Mouse (Mus musculus) liver, embryonic 12.5 days (tissue): ENCODE data around the gene Usp7. TPM values are rescaled to one million over a fixed set of nuclear protein-coding genes. Genes with fewer than 3 reads are reported as not detected.
"Not testable (repeated sequence)": the region's sequence is repeated elsewhere in the genome, so short reads cannot be mapped to it uniquely, and the experiment has no call there.

Source experiments
- ATAC-seq: fragments of 200-750 bp; cut with Nextera tagmentation; 2 replicates; pipeline ENCODE4 v1.8.0; 2017; ENCODE audit warnings: moderate number of reproducible peaks, mild to moderate bottlenecking, moderate library complexity
- H3K27ac ChIP-seq: fragments of 300-500 bp; sonication (generic); 2 replicates; pipeline ENCODE4 v1.5.1; 2016; ENCODE audit warnings: mild to moderate bottlenecking
- H3K27me3 ChIP-seq: fragments of 300-500 bp; sonication (generic); replicated peaks from 2 replicates; pipeline ENCODE4 v1.6.1; 2016; ENCODE audit warnings: mild to moderate bottlenecking, moderate library complexity
- H3K36me3 ChIP-seq: fragments of 300-500 bp; sonication (generic); 2 replicates; pipeline ENCODE4 v1.6.1; 2016; ENCODE audit warnings: mild to moderate bottlenecking, moderate library complexity
- H3K4me1 ChIP-seq: fragments of 300-500 bp; sonication (generic); 2 replicates; pipeline ENCODE4 v1.6.1; 2016
- H3K4me2 ChIP-seq: fragments of 300-500 bp; sonication (generic); 2 replicates; pipeline ENCODE4 v1.6.1; 2016; ENCODE audit warnings: mild to moderate bottlenecking, moderate library complexity
- H3K4me3 ChIP-seq: fragments of 300-500 bp; sonication (generic); 2 replicates; pipeline ENCODE4 v1.5.1; 2016; ENCODE audit warnings: mild to moderate bottlenecking, moderate library complexity
- H3K9ac ChIP-seq: fragments of 300-500 bp; sonication (generic); 2 replicates; pipeline ENCODE4 v1.6.1; 2016; ENCODE audit warnings: mild to moderate bottlenecking, moderate library complexity
- H3K9me3 ChIP-seq: fragments of 300-500 bp; sonication (generic); replicated peaks from 2 replicates; pipeline ENCODE4 v1.6.1; 2016; ENCODE audit warnings: mild to moderate bottlenecking, moderate library complexity
- WGBS: fragments of 180-500 bp; shearing (Covaris S2); methylation state at CpG from one replicate; pipeline ENCODE4 v1.1.7; 2016; ENCODE audit not compliant: insufficient replicate concordance; 5-methylcytosine and 5-hydroxymethylcytosine counted together
- polyA plus RNA-seq: library from polyadenylated mRNA; unstranded; fragments of >200 nt; fragmentation: Nextera tagmentation; extraction: Ambion mirVana; gene quantifications from 2 replicates; pipeline ENCODE4 v1.2.1, GENCODE M21; 2016

The Usp7 gene
- polyA plus RNA-seq, 1 experiment from 2014 or later: 32.9 TPM

- peak overlapping the region; percentile 52 for H3K4me2 ChIP-seq
- no peaks in the 10 kb centered on the region for H3K27me3 ChIP-seq
- H3K4me3 ChIP-seq: no peak overlapping the region
- H3K9me3 ChIP-seq: no peaks in the 10 kb centered on the region
- H3K9ac ChIP-seq: peak overlapping the region; percentile 66
- H3K27ac ChIP-seq: peak overlapping the region; percentile 94
- 50% methylated on average over 11 of the region's 11 CpGs for whole genome bisulfite sequencing
- peak; percentile 60 for ATAC-seq
- peaks cover 98% of the 10 kb centered on the region for H3K4me1 ChIP-seq
- H3K36me3 ChIP-seq: no peaks in the 10 kb centered on the region
Measured at GRCm38 (mm10) chr16:8764124-8764907, 27.8 kb downstream of the Usp7 start.

GRCm38 (mm10) chr16:8763028-8763427 lies 29.1 kb downstream of the Usp7 start:
- no peak for ATAC-seq
- no peak overlapping the region for H3K4me3 ChIP-seq
- 0 out of 2 replicates have a peak overlapping the region, but pooled peaks have one; percentile 13 for H3K9ac ChIP-seq
- H3K4me2 ChIP-seq: no peak overlapping the region
- peaks cover 99% of the 10 kb centered on the region for H3K4me1 ChIP-seq
- H3K9me3 ChIP-seq: no peaks in the 10 kb centered on the region
- no peaks in the 10 kb centered on the region for H3K27me3 ChIP-seq
- no peaks in the 10 kb centered on the region for H3K36me3 ChIP-seq
- 71% methylated on average over 6 of the region's 6 CpGs for WGBS
- H3K27ac ChIP-seq: peak overlapping the region; percentile 90

- Histone ChIP-seq H3K9ac (peak overlapping the region; percentile 65), H3K4me3 (no peak overlapping the region), H3K4me2 (peak overlapping the region; percentile 42), H3K27me3 (no peaks in the 10 kb centered on the region), H3K36me3 (no peaks in the 10 kb centered on the region), H3K27ac (peak overlapping the region; percentile 90), H3K4me1 (peaks cover 93% of the 10 kb centered on the region), H3K9me3 (no peaks in the 10 kb centered on the region)
- 70% methylated on average over 2 of the region's 2 CpGs for WGBS
- ATAC-seq: peak; percentile 82
Measured at GRCm38 (mm10) chr16:8761894-8762293, 30.2 kb downstream of the Usp7 start.

GRCm38 (mm10) chr16:8761005-8761404 lies 31.1 kb downstream of the Usp7 start:
- H3K9me3 ChIP-seq: no peaks in the 10 kb centered on the region
- H3K4me3 ChIP-seq: no peak overlapping the region
- no peaks in the 10 kb centered on the region for H3K36me3 ChIP-seq
- peak; percentile 59 for ATAC-seq
- no peaks in the 10 kb centered on the region for H3K27me3 ChIP-seq
- H3K9ac ChIP-seq: peak overlapping the region; percentile 65; the same call in 1 of the 2 replicates
- peaks cover 85% of the 10 kb centered on the region for H3K4me1 ChIP-seq
- peak overlapping the region; percentile 42 for H3K4me2 ChIP-seq
- H3K27ac ChIP-seq: peak overlapping the region; percentile 90
- 64% methylated on average over 7 of the region's 7 CpGs for WGBS

GRCm38 (mm10) chr16:8758979-8759378 lies 33.1 kb downstream of the Usp7 start:
- H3K4me3 ChIP-seq: no peak overlapping the region
- no peaks in the 10 kb centered on the region for H3K36me3 ChIP-seq
- 31% methylated on average over 3 of the region's 3 CpGs for WGBS
- H3K27ac ChIP-seq: peak overlapping the region; percentile 73
- no peaks in the 10 kb centered on the region for H3K27me3 ChIP-seq
- no peaks in the 10 kb centered on the region for H3K9me3 ChIP-seq
- peak; percentile 74 for ATAC-seq
- peak overlapping the region; percentile 35; the same call in 1 of the 2 replicates for H3K9ac ChIP-seq
- no peak overlapping the region for H3K4me2 ChIP-seq
- H3K4me1 ChIP-seq: peaks cover 78% of the 10 kb centered on the region

- peaks cover 78% of the 10 kb centered on the region for H3K4me1 ChIP-seq
Measured at GRCm38 (mm10) chr16:8758193-8758592, 33.9 kb downstream of the Usp7 start.

GRCm38 (mm10) chr16:8757586-8757985 lies 34.5 kb downstream of the Usp7 start:
- H3K4me3 ChIP-seq, ATAC-seq, H3K36me3 ChIP-seq, H3K9me3 ChIP-seq, H3K27ac ChIP-seq, H3K27me3 ChIP-seq, H3K9ac ChIP-seq, H3K4me2 ChIP-seq: not testable (repeated sequence)
- peaks cover 78% of the 10 kb centered on the region for H3K4me1 ChIP-seq
- WGBS: 79% methylated on average over 6 of the region's 6 CpGs

More at GRCm38 (mm10) chr16:8758193-8758592, 33.9 kb downstream of the Usp7 start:
- no peak overlapping the region for H3K9ac ChIP-seq
- no peaks in the 10 kb centered on the region for H3K9me3 ChIP-seq
- no peak overlapping the region for H3K4me2 ChIP-seq
- H3K36me3 ChIP-seq: no peaks in the 10 kb centered on the region
- WGBS: 62% methylated on average over 2 of the region's 2 CpGs
- H3K4me3 ChIP-seq: no peak overlapping the region
- no peaks in the 10 kb centered on the region for H3K27me3 ChIP-seq
- no peak for ATAC-seq
- H3K27ac ChIP-seq: no peak overlapping the region

- WGBS: 23% methylated on average over 2 of the region's 2 CpGs
Measured at GRCm38 (mm10) chr16:8752334-8752733, 39.8 kb downstream of the Usp7 start.

GRCm38 (mm10) chr16:8751555-8752235 lies 40.4 kb downstream of the Usp7 start:
- peak; percentile 91 for ATAC-seq
- Histone ChIP-seq H3K9ac (peak overlapping the region; percentile 45), H3K27ac (peak overlapping the region; percentile 93), H3K4me1 (peaks cover 84% of the 10 kb centered on the region), H3K4me3 (0 out of 2 replicates have a peak overlapping the region, but pooled peaks have one; percentile 18), H3K27me3 (no peaks in the 10 kb centered on the region), H3K36me3 (no peaks in the 10 kb centered on the region), H3K4me2 (peak overlapping the region; percentile 61), H3K9me3 (no peaks in the 10 kb centered on the region)
- WGBS: 36% methylated on average over 5 of the region's 5 CpGs

More at GRCm38 (mm10) chr16:8752334-8752733, 39.8 kb downstream of the Usp7 start:
- Histone ChIP-seq H3K4me2 (peak overlapping the region; percentile 61), H3K36me3 (no peaks in the 10 kb centered on the region), H3K4me1 (peaks cover 82% of the 10 kb centered on the region), H3K27me3 (no peaks in the 10 kb centered on the region), H3K27ac (peak overlapping the region; percentile 93), H3K9me3 (no peaks in the 10 kb centered on the region), H3K4me3 (peak overlapping the region; percentile 18; the same call in 1 of the 2 replicates), H3K9ac (peak overlapping the region; percentile 45)
- ATAC-seq: peak; percentile 89

- Histone ChIP-seq H3K4me1 (peaks cover 97% of the 10 kb centered on the region), H3K4me3 (no peak overlapping the region), H3K4me2 (no peak overlapping the region), H3K27me3 (no peaks in the 10 kb centered on the region), H3K9me3 (no peaks in the 10 kb centered on the region), H3K36me3 (no peaks in the 10 kb centered on the region), H3K27ac (peak overlapping the region; percentile 93), H3K9ac (no peak overlapping the region)
- WGBS: 81% methylated on average over 8 of the region's 8 CpGs
- ATAC-seq: no peak
Measured at GRCm38 (mm10) chr16:8748904-8749303, 43.2 kb downstream of the Usp7 start.

- Histone ChIP-seq H3K4me1 (peaks cover 97% of the 10 kb centered on the region), H3K4me3 (no peak overlapping the region), H3K36me3 (no peaks in the 10 kb centered on the region), H3K4me2 (peak overlapping the region; percentile 45), H3K27me3 (no peaks in the 10 kb centered on the region), H3K9ac (peak overlapping the region; percentile 51), H3K9me3 (no peaks in the 10 kb centered on the region), H3K27ac (peak overlapping the region; percentile 89)
- no peak for ATAC-seq
- WGBS: 47% methylated on average over 6 of the region's 6 CpGs
Measured at GRCm38 (mm10) chr16:8748175-8748846, 43.8 kb downstream of the Usp7 start.
